Mouse (Mus musculus) thymus, adult 2 months (tissue): ENCODE data around the gene Bak1.

Experiments
- CTCF ChIP-seq: fragments of 200-500 bp; IDR thresholded peaks from 2 replicates; pipeline ENCODE4 v1.5.1; 2012; ENCODE audit warnings: mild to moderate bottlenecking, control low read depth, low read length, moderate library complexity, borderline replicate concordance; ENCODE audit not compliant: control insufficient read depth, poor library complexity, insufficient read depth; ENCODE audit errors: extremely low read depth
- POLR2A ChIP-seq: fragments of 200-500 bp; IDR thresholded peaks from 2 replicates; pipeline ENCODE4 v1.6.1; 2012; ENCODE audit warnings: mild to moderate bottlenecking, low read length, control low read depth, moderate library complexity; ENCODE audit not compliant: control insufficient read depth, poor library complexity, insufficient read depth; ENCODE audit errors: extremely low read depth

DNA sequence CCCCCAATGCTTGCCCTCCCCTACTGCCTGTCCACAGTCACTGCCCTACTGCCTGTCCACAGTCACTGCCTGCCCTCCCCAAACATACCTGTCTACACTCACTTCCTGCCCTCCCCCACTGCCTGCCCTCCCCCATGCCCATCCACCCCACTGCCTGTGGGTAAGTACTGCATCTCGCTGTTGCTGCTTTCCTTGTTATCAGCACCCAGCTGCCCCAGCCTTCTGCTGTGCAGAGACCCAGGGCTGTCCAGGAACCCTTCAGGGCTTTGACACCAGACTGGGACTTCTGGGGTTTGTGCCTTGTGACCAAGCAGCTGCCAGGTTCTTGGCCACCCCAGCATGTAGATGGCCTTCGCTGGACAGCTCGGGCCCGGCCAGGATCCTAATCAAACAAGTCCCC, 5.5 kb downstream of the Bak1 start:
- TF ChIP-seq POLR2A (no peak), CTCF (no peak)
